Mouse (Mus musculus): ENCODE results near the gene Clic6. TPM values are rescaled to one million over a fixed set of nuclear protein-coding genes. Genes with fewer than 3 reads are reported as not detected.

Gene Clic6
- polyA plus RNA-seq, 1 experiment from 2014 or later: 0.60 TPM

DNA sequence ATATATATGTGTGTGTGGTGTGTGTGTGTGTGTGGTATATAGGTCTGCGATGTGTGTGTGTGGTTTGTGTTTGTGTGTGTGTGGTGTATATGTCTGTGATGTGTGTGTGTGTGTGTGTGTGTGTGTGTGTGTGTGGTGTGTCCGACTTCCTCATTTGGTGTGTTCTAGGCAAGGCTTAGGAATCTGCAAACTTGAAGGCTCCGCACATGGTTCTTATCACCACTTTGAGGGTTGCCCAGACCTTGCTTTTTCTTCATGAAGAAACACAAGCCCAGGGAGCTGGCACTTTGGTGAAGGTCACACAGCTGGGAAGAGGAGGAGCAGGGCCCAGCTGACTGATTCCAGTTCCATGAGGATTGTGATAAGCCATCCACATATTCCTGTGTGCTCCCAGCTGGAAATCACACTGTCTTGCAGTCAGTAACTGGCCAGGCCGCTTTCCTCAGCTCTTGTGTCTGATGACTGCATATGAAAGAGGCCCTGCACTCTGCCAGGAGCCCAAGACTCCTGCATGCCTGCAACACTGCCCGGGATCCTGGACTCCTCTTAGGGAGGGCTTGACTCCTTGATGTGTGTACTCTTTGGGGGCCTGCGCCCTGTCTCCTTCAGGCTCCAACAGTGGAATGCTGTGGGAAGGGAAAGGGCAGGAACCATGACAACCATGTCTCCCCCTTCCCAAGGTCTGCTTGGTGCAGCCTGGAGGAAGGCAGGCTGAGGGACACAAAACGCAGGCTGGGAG, 93.5 kb downstream of the Clic6 start:
- no peak overlapping the region for H3K4me3 ChIP-seq (ENCODE audit: low read depth, low read length)
- ATAC-seq (ENCODE audit: low read depth): no peak
- H3K4me1 ChIP-seq (ENCODE audit: control insufficient read depth, low read depth, low read length): no peaks in the 10 kb centered on the region
- no peaks in the 10 kb centered on the region for H3K36me3 ChIP-seq (ENCODE audit: control insufficient read depth, insufficient read depth)
- WGBS (ENCODE audit: insufficient replicate concordance): 61% methylated on average over 7 of the region's 7 CpGs
- H3K27me3 ChIP-seq (ENCODE audit: control insufficient read depth, insufficient read depth, low read depth, low read length): no peaks in the 10 kb centered on the region
- H3K9me3 ChIP-seq (replicated peaks; ENCODE audit: control insufficient read depth, low read length): no peaks in the 10 kb centered on the region
- no peak overlapping the region for H3K9ac ChIP-seq (ENCODE audit: low read depth, low read length)
- H3K4me2 ChIP-seq (ENCODE audit: low read depth, low read length): no peak overlapping the region
- H3K27ac ChIP-seq (ENCODE audit: low read length): no peak overlapping the region

DNA sequence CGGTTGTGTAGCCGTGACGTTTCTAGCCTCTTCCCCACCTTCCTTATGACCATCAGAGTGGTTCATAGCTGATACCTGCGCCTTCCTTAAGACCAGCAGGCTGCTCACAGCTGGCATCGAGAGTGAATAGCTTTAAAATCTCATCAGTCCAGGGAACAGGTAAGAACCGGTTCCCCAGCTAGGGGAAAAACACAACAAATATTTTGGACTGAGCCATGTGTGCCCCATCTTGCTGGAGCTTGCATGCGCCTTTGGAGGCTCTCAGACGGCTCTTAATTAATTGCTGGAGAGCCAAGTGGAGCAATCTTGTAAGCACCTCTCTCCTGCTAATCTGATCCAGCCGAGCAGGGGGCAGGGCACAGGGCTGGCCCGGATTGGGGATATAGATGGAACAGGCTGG, 95.4 kb downstream of the Clic6 start:
- H3K9me3 ChIP-seq (replicated peaks; ENCODE audit: control insufficient read depth, low read length): no peaks in the 10 kb centered on the region
- no peak overlapping the region for H3K4me3 ChIP-seq (ENCODE audit: low read depth, low read length)
- WGBS (ENCODE audit: insufficient replicate concordance): 69% methylated on average over 10 of the region's 10 CpGs
- ATAC-seq (ENCODE audit: low read depth): no peak
- no peak overlapping the region for H3K9ac ChIP-seq (ENCODE audit: low read depth, low read length)
- no peak overlapping the region for H3K27ac ChIP-seq (ENCODE audit: low read length)
- H3K36me3 ChIP-seq (ENCODE audit: control insufficient read depth, insufficient read depth): no peaks in the 10 kb centered on the region
- H3K27me3 ChIP-seq (ENCODE audit: control insufficient read depth, insufficient read depth, low read depth, low read length): no peaks in the 10 kb centered on the region
- H3K4me1 ChIP-seq (ENCODE audit: control insufficient read depth, low read depth, low read length): no peaks in the 10 kb centered on the region
- H3K4me2 ChIP-seq (ENCODE audit: low read depth, low read length): no peak overlapping the region

GRCm38 (mm10) chr16:92581767-92582166, 96.2 kb downstream of the Clic6 start:
- Histone ChIP-seq H3K9ac (ENCODE audit: low read depth, low read length) (no peak overlapping the region), H3K4me1 (ENCODE audit: control insufficient read depth, low read depth, low read length) (no peaks in the 10 kb centered on the region), H3K9me3 (replicated peaks; ENCODE audit: control insufficient read depth, low read length) (no peaks in the 10 kb centered on the region), H3K4me2 (ENCODE audit: low read depth, low read length) (no peak overlapping the region), H3K27ac (ENCODE audit: low read length) (no peak overlapping the region), H3K27me3 (ENCODE audit: control insufficient read depth, insufficient read depth, low read depth, low read length) (no peaks in the 10 kb centered on the region), H3K36me3 (ENCODE audit: control insufficient read depth, insufficient read depth) (no peaks in the 10 kb centered on the region), H3K4me3 (ENCODE audit: low read depth, low read length) (no peak overlapping the region)
- WGBS (ENCODE audit: insufficient replicate concordance): 64% methylated on average over 10 of the region's 10 CpGs
- no peak for ATAC-seq (ENCODE audit: low read depth)

DNA sequence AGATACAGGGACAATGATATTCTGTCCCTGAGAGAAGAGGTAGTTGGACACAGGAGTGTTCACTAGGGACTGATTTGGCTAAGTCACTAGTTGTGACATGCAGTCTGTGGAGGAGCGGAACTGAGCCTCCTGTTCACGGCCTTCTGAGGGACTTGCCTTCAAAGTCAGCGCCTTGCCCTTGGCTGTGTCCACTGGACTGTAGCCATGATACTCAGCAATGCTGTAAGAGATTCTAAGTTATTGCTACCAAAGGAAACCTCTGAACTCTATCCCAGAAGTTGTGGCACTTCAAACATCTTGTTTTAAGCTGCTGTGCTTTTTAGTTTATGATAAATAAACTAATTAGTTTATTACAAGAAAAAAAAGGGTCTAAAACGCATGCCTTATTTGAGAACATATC, 102.3 kb downstream of the Clic6 start:
- ATAC-seq (ENCODE audit: low read depth): no peak
- no peaks in the 10 kb centered on the region for H3K4me1 ChIP-seq (ENCODE audit: control insufficient read depth, low read depth, low read length)
- H3K4me2 ChIP-seq (ENCODE audit: low read depth, low read length): no peak overlapping the region
- no peak overlapping the region for H3K27ac ChIP-seq (ENCODE audit: low read length)
- H3K9ac ChIP-seq (ENCODE audit: low read depth, low read length): no peak overlapping the region
- H3K36me3 ChIP-seq (ENCODE audit: control insufficient read depth, insufficient read depth): no peaks in the 10 kb centered on the region
- H3K27me3 ChIP-seq (ENCODE audit: control insufficient read depth, insufficient read depth, low read depth, low read length): no peaks in the 10 kb centered on the region
- H3K9me3 ChIP-seq (replicated peaks; ENCODE audit: control insufficient read depth, low read length): no peaks in the 10 kb centered on the region
- no peak overlapping the region for H3K4me3 ChIP-seq (ENCODE audit: low read depth, low read length)
- 78% methylated on average over 4 of the region's 4 CpGs for WGBS (ENCODE audit: insufficient replicate concordance)

Other genes with a start within 250 kb of the Clic6 start
- gene Kcne2, start 193.3 kb upstream of the Clic6 start, polyA plus RNA-seq (2015; fragmentation: Nextera tagmentation; extraction: Ambion mirVana): not detected in 2 replicates
- gene Smim11, start 184.4 kb upstream of the Clic6 start, polyA plus RNA-seq (2015; fragmentation: Nextera tagmentation; extraction: Ambion mirVana): 35.9 and 42.1 TPM in 2 replicates
- not detected in 2 replicates for gene Fam243, start 164.3 kb upstream of the Clic6 start, polyA plus RNA-seq (2015; fragmentation: Nextera tagmentation; extraction: Ambion mirVana)
- gene Kcne1, start 126.3 kb upstream of the Clic6 start, polyA plus RNA-seq (2015; fragmentation: Nextera tagmentation; extraction: Ambion mirVana): not detected in 2 replicates
- gene Rcan1, start 14.9 kb upstream of the Clic6 start, polyA plus RNA-seq (2015; fragmentation: Nextera tagmentation; extraction: Ambion mirVana): 7.4 and 7.5 TPM in 2 replicates

Data from liver, embryonic 16.5 days (tissue).